Mouse (Mus musculus) testis, postnatal 14 days (tissue): ENCODE results near the gene Col4a2.

Experiments
- DNase-seq: peaks from one replicate; pipeline ENCODE4 v3.0.0; 2021; ENCODE audit warnings: low spot score

The Col4a2 gene

DNA sequence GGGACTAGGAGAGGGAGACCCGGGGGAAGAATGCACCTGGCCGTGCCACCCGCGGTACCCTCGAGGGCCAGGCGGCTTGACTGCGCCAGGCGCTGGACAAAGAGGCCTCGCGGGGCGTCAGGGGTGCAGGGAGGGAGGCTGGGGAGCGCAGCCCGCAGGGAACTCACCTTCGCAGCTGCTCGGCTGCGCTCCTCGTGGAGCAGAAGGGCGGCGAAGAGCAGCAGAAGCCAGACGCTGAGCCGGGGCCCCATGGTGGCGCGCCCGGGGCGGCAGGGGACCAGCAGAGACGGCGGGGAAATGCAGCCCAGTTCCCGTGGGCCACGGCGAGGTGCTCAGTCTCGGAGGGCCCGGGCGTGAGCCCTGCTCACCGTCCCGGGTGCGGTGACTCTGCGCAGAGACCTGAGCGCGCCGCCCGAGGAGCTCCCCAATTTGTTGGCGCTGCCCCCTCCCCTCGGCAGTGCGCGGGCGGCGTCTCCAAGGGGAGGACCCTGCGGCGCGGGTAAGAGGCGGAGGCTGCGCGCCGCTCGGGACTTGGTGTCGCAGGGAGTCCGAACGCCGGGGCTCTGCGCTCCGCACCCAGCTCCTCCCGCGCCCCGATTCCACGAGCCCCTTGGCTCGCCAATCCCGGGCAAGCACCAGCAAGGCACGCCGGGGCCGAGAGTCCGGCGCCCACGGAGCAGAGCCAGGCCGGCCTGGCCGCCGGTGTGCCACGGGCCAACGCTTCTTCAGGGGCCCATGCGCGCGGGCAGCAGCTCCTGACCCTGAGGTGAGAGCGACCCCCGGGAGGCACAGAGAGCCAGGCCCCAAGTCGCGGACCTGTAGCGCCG, at the start of gene Col4a2, which contains the start of gene Col4a1:
TSS of gene Col4a2 (plus strand) at position 457 of the 827 bp plus-strand sequence.
TSS of gene Col4a1 (minus strand) at position 478 of the 827 bp plus-strand sequence.
- peak; percentile 63 for DNase-seq

DNA sequence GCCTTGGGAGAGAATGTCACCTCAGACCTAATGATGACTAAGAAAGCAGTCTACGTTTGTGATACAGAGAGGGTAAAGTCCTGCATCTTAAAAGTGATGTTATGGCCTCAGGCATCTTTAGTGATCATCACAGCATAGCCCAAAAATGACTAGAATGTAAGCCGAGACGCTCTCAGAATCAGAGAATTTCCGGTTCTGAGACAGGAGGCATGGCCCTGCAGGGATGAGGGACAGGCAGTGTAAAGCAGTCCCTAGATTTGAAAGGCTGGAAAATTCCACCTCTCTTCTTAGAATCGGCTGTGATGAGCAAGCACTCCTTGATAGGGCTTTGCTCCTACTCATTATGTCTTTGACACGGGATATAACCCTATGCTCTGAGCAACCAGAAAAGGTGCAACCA, 48.8 kb upstream of the Col4a2 start:
- no peak for DNase-seq

DNA sequence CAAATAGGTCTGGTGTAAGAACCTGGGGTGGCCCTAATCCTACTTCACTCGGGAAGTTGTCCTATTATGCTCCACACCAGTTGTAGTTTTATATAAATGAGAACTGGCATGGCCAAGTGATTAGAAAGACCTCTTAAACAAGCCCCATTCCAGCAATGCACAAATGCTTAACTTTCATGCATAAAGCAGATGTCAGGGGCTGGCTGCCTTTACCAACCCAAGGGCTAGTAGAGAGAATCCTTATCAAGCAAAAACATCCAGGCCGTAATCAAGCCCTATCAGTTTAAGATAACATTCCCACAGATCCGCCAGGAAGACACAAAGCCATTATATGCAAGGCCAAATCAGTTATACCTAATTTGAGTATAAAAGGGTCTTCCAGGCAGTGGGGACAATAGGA, 46.6 kb upstream of the Col4a2 start:
- DNase-seq: no peak

DNA sequence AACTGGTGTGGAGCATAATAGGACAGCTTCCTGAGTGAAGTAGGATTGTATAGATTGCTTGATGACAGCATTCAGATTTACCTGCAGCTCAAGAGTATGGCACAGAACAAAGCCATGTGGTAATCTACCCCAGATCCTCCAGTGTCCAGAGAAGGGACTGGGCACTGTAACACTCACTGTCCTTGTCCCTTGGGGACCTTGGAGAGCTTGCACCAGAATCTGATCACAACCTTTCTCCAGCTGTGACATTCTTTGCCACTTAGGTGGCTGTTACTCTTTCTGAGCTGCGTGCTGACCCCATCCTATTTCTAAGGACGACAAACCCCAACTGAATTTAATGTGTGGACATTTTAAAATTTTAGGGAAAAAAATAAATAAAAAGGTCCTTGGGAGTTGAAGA, 46.1 kb upstream of the Col4a2 start:
- DNase-seq: no peak

DNA sequence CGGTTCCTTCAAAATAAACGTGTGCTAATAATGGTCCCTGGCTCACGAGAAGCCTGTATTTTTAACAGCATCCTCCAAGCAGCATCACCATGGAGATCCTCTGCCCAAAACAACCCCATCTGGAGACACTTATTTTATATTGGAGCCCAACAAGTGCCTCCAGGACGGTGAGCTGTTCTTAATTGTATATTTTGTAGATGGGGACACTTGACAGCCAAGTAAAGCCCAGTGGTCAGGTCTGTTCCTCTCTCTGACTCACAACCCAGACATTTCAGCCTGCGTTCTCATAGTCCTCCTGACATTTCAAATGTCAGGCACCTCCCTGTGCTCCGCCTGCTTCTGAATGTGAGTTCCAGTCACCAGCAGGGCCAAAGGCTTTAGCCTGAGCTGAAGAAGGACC, 43.9 kb upstream of the Col4a2 start:
- DNase-seq: no peak

DNA sequence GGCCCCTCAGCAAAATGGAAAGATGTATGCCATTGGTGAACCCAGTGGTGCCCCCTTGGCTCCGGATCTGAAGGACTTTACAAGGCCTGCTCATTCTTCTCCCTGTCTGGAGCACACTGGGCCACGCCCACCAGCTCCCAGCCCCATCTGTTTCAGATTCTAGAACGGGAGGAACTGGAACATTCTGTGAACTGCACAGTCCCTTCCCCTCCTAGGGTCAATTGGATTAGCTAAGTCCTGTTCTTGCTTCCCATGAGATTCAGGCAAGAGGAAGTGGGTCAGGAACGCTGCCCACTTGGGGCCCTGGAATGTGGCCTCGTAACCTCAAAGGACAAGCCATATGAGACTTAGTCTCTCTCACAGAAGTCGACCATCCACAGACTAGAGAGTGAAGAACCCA, 41.8 kb upstream of the Col4a2 start:
- no peak for DNase-seq

DNA sequence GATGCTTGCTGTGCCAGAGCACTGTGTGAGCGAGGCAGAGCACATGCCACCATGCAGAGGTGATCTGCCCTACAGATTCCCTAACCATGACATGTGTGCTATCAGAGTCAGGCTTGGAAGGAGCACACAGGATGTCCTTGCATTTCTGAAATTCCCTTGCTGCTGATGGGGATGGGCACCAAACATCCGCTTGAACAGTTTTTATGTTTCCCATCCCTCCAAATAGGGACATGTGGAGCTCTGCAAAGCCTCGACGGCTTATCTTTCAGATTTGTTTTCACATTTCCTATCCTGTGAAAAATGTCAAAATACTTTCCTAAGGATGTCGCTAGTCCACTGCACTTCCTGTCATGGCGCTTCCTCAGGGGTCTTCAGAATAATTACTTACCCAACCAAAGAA, 40.4 kb upstream of the Col4a2 start:
- no peak for DNase-seq

DNA sequence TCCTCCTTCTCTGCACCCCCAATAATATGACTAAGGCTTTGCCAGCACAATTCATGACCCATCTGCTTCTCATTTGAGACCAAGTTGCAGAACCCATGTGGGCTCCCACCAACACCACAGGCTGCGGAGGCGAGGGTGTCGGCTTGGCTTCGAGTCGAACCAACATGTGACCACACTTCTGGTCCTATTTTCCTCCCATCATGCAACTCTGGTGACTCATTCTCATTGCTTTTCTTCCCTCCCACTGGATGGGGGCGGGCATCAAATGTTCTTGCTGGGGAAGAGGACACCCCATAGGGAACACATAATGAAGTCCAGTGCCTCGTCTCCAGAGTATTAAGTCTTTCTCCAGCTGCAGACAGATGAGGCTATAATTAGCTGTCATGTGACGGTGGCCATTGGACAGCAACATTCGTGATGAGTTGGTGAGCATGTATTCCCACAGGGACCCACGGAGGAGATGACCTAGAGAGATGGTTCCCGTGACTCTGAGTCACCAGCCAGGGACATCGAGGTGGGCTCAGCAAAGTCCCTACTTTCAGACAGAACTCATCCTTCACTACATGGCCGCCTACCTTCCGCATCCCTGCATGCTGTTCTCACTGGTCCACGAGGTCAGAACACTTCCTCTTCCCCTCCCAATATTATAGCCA, 39.0 kb upstream of the Col4a2 start:
- no peak for DNase-seq

DNA sequence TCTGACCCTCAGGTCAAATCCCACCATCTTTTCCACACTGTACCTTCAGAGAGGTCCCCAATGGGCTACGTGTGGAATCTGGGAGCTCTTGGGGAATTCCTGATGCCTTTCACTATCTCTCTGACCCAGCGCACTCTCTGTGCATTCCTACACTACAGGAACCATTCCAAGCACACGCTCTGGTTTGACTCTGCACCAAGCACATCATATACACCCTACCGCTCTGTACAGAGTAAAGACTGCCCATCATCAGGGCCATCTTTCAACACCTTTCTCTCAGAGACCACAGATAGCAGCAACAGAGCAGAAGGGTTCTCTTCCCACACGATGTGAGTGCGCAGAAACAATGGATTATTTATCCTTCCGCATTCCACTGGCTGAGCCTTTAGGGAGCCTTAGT, 38.2 kb upstream of the Col4a2 start:
- DNase-seq: no peak

DNA sequence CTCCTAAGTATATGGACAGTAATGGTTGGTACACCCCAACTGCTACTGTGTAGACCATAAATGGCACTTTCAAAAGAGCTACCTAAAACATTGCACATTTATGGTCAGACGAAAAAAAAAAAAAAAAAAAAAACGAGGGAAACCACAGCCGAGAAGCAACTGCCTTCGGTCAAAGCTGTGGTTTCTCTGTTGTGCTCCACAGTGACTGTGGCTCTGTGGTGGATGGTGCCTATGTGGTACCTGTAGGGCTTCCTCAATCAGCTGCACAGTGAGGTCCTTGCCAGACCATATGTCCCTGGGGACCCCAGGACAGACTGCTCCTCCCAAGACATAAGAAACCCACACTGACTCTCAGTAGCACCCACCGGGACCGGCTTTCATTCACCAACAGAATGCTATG, 36.3 kb upstream of the Col4a2 start:
- no peak for DNase-seq

DNA sequence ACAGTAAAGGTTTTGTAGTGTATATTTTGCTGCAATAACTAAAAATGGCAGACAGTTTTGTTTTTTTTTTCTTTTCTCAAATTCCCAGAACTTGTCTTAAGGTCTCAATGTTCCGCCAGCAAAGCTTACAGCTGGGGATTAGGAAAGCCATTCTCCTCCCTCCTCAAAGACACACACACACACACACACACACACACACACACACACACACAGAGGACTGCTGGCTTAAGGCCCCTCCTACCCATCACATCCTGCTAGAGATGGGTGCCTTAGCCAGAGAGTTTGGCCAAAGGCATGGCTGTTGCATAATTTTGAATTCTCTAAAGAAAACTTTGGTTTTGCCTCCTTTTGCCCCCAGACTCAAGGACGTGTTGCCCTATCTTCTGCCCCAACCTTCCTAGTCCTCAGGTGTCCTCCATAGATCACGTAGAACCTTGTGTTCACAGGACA, 35.0 kb upstream of the Col4a2 start:
- no peak for DNase-seq

DNA sequence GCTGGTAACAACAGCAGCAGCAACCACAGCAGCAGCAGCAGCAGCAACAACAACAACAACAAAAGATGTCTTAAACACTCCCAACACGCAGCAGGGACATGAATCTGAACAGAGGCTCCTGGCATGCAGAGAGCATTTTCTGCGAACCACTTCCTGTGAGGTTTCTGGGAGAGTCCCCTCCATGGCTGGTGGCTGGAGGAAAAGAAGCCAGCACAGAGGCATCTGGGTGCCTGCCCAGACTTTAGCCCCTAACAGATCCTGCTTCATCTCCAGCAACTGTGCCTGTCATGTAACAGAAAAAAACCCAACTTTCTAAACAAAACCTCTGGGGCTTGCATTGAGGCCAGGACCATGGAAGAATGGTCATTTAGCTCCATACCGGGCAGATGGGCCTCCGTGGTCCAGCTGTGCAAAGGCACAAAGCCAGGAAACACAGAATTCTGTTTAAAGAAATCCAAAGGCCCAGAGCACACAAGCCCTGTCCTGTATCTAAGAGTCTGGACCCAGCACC, 34.4 kb upstream of the Col4a2 start:
- DNase-seq: no peak

DNA sequence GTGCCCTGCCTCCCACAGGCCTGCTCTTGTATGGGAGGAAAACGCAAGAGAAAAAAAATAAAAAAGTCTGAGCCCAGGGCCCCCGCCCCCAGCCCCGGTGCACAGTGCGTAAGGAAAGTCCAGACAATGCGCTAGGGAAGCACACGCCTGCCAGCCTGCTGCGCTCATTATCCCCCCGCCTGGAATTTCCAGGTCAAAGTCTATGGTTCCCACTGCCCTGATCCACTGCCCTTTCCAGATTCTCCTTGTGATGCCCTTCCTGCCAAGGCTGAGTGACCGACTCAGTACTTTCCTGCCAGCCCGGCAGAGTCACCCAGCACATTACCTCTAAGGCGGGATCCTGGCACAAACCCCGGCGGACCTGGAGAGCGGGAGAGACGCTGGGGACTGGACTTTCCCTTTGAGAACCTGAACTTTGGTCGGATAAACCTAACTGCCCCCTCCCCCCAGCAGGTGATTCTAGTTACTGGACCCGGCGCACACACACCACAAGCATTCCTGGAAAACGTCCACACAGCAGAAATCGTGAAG, 33.2 kb upstream of the Col4a2 start:
- no peak for DNase-seq

DNA sequence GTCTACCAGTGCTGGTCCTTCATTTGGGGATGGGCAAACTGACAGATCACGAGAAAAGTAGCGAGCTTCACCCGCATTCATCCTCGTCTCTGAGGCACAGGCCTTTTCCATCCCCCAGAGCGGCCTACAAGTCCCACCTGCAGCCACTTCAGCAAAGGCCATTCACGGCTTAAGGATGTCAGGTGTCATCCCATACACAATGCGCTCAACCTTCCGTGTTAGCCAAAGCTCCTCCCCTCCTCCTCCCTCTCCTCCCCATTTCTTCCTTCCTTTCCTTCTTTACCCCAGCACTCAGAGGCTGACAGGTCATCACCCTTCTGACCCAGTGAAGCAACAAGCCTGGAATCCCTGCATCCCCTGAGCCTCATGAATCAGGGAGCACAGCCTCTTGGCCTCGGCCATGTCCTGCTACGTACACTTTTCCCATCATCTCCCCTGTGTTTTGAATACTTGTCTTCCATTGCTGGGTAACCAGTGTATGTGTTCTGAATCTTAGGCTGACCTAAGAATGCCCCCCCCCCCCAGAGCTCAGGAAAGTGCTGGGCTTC, 31.8 kb upstream of the Col4a2 start:
- no peak for DNase-seq

DNA sequence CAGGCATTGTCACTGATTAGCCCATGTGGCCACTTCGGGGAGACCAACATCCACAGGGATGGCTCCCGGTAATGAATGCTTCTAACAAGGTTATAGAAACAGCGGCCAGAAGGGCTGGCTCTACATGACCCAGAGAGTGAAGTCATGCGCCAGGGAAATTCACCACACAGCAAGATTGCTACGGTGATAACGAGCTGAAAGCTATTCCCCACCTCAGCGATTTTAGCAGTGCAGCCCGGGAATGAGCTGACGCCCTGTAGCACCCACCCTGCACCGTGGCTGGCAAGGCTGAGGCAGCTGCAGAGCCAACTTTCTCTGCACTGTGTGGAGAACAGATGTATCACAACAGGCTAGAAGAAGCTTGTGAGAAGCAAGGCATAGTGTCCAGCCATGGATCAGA, 30.5 kb upstream of the Col4a2 start:
- DNase-seq: no peak

DNA sequence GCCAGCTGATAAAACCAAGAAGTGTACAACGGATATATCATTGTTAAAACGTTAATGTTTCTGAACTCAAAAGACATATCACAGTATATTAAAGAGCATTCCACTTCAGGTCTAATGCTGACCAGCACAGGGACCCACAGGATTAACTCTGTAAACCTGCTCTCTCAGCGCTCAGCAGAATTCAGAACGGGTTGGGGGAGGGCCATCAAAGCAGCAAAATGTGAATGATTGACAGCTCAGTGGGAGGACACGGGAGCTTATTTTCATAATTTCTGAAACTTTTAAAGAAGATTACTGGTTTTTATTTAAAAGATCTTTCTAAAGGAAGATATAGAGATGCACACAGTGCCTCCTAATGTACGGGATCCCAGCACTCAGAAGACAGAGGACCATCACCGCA, 29.9 kb upstream of the Col4a2 start:
- DNase-seq: no peak

DNA sequence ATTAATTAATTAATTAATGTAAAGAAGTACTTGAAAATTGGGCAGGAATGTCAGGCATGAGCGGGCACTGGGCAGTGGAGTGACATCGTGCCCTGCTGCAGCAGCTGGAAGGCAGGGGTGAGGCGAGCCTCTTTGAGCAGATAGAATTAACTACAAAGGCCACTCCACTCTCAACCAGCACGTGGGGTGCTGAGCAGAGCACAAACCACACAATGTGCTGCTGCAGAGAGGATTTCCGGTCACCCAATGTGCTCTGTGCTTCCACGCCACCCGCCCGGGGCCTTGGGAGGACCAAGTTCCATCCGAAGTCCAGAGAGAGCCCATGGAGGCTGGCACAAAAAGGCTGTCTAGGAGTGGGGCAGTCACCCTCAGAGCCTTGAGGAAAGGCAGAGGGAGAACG, 29.4 kb upstream of the Col4a2 start:
- DNase-seq: no peak

DNA sequence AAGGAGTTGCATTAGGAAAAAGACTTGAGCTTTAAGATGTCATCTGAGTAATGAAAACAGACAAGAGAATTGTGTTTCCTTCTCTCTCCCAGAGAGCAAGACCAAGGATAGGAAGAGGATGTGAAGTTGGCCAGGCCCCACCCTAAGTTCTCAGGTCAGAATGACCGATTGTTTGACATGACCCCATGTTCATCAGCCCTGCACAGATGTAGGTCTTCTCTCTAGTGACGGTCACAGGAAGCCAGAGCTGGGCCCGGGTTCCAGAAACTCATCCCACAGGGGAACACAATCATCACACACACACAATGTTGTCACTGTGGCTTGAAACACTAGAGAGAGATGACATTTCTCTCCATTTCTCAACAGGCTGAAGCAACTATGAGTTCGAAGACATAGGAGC, 27.2 kb upstream of the Col4a2 start:
- DNase-seq: no peak

DNA sequence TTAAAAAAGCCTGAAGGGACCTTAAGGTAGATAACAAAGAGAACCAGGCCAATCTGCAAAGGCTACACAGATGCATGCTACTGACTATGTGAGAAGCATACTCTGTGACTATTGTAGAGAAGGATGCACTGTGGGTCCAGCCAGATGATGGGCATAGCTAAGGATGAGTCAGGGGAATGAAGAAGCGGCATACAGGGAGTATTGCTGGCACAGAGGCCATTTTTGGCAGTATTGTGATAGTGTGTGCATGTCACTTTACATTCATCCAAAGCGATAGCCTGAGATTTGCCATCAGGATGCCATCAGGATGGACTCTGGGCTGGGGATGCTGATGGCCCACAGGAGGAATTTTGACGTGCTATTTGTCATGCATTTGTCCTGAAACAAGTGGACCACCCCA, 25.5 kb upstream of the Col4a2 start:
- no peak for DNase-seq

DNA sequence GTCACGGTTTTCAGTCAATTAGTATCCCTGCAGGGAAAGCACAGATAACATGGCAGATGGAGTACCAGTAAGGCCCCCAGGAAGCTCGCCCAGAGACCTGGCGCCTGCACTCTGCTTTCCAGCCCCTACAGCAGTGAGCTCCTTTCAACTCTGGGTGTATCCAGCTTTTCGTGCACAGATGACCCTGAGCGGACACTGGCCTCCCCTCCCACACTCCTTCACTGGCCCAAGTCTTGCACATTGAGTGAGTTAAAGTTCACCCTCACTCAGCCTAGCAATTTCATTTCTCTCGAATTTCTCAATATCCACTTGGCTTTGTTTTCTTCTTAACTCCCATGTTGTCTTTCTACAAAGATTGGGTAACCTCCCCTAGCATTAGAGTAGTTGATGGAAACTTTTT, 24.3 kb upstream of the Col4a2 start:
- DNase-seq: no peak

DNA sequence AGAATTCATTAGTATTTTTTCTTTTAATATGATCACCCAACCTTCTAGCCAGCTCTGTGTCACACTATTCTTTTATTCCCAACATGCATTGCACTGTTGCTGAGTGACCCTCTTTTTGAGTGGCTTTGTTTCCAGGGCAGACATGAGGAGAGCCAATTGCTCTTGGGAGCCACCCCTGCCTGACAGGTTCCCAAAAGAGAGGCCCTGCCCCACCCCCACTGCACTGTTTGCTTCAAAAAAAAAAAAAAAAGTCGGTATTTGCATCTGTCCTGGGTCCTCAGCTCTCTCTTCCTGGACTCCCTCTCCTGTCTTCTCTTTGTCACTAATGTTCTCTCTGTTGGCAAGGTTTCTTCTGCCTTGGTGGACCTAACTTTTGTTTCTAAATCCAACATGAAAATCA, 22.1 kb upstream of the Col4a2 start:
- DNase-seq: no peak

DNA sequence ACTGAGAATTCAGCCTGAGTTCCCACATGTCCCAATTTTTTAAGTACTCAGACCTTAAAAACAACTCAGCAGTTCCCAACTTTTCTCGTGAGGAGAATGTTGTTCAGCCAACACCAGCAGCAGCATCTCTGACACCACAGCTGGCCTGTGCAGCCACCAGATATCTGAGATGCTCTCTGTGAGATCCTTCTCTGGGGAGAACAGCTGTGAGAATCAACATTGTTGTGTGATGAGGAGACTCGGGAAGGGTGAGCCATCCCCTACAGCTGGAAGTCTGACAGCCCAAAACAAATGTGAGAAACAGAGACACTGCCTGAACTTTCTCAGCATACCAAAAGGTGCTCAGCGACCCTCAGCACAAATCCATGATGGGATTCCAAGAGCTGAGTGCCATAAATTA, 20.0 kb upstream of the Col4a2 start:
- no peak for DNase-seq
